Mouse (Mus musculus): ENCODE results near the gene Smim24. TPM values are rescaled to one million over a fixed set of nuclear protein-coding genes. Genes with fewer than 3 reads are reported as not detected.

Gene Smim24
- total RNA-seq, 1 experiment from 2014 or later: 2.6 TPM

GRCm38 (mm10) chr10:81404082-81404481 lies 11.2 kb downstream of the Smim24 start:
- no peak for ATAC-seq (ENCODE audit: extremely low read depth, insufficient number of reproducible peaks, low FRiP score, poor library complexity, severe bottlenecking)

- ATAC-seq (ENCODE audit: extremely low read depth, insufficient number of reproducible peaks, low FRiP score, poor library complexity, severe bottlenecking): no peak
These were observed 11.9 kb downstream of the Smim24 start for GRCm38 (mm10) chr10:81404720-81405119.

DNA sequence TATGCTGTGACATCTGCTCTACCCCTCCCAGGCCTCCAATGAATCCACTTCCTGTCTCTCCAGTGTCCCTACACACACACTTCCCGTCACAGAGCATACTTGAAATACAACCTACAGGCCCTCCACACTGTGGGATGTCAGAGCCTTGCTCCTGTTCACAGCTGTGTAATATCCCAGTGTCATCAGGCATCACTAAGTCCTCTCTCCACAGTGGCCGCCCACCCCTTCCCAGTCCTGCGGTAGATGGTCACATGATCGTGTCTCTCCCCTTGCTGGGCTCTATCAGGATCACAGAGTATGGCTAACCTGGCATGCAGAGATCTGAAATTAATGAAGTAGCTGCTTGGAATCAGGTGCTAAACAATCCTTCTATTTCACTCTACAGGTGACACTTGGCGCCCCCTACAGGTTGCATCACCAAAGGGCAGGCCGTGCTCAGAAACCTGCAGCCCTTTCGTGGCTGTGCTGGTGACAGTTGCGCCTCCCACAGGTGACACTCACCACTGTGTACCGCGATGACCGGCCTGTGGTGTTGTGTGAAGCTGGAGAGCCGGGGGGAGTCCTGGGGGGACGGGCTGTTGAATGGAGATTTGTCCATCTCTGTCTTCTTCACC lies 12.8 kb downstream of the Smim24 start:
- peak; percentile 25; the same call in 1 of the 2 replicates for ATAC-seq (ENCODE audit: extremely low read depth, insufficient number of reproducible peaks, low FRiP score, poor library complexity, severe bottlenecking)

DNA sequence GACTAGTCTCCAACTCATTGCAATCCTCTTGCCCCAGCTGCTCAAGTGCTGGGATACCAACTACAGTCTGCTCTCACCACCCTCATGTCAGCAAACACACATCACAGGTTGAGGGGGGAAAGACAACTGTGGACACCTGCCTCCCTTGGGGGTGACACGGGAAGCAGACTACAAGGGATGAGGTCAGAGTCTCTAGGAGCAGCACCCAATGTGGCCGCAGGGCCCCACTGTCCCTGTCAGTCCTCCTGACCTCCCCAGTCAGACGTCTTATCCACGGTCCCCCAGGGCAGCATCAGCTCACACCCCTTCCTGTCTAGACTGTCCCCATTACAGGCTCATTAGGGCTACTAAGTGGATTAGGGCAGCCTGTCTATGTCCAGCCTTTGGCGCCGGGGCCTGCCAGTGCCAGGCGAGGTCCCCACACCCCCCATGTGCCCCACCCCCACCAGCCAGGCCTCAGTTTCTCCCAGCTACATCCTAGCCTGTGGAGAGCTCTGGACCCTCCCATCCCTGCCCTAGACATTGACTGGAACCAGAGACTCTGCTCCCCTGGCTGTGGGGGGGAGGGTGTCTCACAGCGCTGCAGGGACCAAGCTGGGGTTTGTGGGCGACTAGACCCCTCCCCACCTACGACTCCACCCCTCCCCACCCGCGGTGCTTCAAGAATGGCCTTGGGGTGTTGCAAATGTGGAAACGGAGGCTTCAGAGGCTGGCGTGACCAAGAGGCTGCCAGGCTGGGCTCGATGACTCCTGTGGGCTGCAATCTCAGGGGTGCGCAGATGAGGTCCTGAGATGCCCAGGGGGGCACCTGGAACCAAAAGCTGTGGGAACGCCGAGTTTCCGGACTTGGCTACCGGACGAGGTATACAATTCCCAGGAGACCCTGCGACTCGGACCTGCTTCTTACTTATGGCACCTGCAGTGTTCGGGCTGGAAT lies 13.9 kb downstream of the Smim24 start:
- no peak for ATAC-seq (ENCODE audit: extremely low read depth, insufficient number of reproducible peaks, low FRiP score, poor library complexity, severe bottlenecking)

GRCm38 (mm10) chr10:81407539-81408423 lies 14.9 kb downstream of the Smim24 start:
- ATAC-seq (ENCODE audit: extremely low read depth, insufficient number of reproducible peaks, low FRiP score, poor library complexity, severe bottlenecking): peak; percentile 77

- ATAC-seq (ENCODE audit: extremely low read depth, insufficient number of reproducible peaks, low FRiP score, poor library complexity, severe bottlenecking): no peak
These were observed 15.5 kb downstream of the Smim24 start for GRCm38 (mm10) chr10:81408424-81408729.

DNA sequence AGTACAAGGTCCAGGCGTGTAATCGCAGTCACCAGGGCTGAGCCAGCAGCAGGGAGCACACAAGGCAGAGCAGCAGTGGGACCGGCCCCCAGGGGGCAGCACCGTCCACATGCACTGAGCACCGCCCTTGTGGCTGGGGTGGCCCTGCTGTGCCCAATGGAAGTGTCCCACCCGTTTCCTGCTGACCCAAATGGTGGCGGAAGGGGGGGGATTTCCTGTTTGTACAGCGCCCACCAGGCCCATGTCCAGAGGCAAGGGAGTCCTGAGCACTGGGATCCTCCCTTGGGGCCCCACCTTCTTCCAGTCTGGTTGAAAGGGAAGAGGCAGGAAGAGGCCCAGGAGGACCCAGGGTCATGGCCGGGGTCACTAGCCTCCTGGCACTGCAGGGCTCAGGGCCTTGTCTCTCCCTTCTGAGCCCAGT lies 16.0 kb downstream of the Smim24 start:
- peak; percentile 62 for ATAC-seq (ENCODE audit: extremely low read depth, insufficient number of reproducible peaks, low FRiP score, poor library complexity, severe bottlenecking)

DNA sequence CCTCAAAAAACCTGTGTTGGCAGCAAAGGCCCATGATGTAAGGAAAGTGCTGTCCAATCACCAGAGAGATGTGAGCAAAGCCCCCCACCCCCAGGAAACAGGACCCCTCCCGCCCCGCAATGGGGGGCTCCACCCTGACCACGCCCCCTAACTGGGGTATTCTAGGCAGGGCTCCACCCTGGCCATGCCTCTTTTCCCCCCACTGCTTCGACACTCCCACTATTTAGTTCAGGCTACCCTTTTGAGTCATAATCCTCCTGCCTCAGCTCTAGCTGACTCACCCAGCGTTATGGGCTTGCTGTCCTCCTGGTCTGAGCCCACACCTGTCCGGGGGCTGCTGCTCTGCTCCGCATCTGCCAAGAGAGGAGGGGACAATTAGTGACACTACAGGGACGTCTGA lies 16.5 kb downstream of the Smim24 start:
- no peak for ATAC-seq (ENCODE audit: extremely low read depth, insufficient number of reproducible peaks, low FRiP score, poor library complexity, severe bottlenecking)

- ATAC-seq (ENCODE audit: extremely low read depth, insufficient number of reproducible peaks, low FRiP score, poor library complexity, severe bottlenecking): no peak
These were observed 17.5 kb downstream of the Smim24 start for GRCm38 (mm10) chr10:81410350-81410749.

- no peak for ATAC-seq (ENCODE audit: extremely low read depth, insufficient number of reproducible peaks, low FRiP score, poor library complexity, severe bottlenecking)
These were observed 18.1 kb downstream of the Smim24 start for GRCm38 (mm10) chr10:81410981-81411380.

DNA sequence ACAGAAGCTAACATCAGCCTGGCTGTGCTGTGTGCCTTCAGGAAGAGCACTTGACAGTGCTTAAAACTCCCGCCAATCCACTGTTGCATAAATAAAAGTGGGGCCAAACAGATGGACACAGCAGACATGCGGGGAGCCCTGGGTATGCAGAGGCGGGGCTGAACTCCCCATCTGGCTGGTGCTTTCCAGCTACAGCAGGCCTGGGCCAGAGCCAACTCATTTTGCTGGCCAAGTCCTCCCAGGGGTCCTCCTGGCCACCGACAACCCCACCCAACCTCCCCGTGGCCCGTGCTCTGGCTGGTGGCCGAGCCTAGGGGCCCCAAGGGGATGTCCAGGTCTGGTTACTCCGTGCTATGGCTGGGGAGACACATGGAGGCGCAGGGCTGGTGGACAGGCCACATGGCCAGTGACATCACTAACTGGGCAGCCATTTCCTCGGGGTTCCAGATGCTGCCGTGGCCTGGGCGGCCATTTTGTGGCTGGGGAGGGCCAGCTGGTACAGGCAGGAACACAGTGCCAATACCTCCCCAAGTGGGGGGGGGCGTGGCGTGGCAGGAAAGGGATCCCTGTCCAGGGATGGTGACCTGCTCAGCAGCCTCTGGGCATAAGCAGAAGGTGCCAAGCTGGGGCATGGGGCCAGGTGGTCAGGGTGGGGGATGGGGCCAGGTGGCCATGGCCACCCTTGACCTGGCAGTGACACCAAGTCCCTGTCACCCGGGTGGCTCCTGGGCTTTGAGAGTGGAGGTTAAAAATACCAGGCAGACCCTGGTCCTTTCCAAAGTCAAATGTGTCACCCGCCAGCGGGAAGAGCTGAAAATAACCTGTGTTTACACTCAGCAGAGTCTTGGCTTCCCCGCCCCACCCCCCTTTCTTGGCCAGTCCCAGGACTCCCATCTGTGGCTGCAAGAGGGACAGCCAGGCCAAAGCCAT lies 18.9 kb downstream of the Smim24 start:
- no peak for ATAC-seq (ENCODE audit: extremely low read depth, insufficient number of reproducible peaks, low FRiP score, poor library complexity, severe bottlenecking)

GRCm38 (mm10) chr10:81412586-81413309 lies 19.9 kb downstream of the Smim24 start:
- no peak for ATAC-seq (ENCODE audit: extremely low read depth, insufficient number of reproducible peaks, low FRiP score, poor library complexity, severe bottlenecking)

DNA sequence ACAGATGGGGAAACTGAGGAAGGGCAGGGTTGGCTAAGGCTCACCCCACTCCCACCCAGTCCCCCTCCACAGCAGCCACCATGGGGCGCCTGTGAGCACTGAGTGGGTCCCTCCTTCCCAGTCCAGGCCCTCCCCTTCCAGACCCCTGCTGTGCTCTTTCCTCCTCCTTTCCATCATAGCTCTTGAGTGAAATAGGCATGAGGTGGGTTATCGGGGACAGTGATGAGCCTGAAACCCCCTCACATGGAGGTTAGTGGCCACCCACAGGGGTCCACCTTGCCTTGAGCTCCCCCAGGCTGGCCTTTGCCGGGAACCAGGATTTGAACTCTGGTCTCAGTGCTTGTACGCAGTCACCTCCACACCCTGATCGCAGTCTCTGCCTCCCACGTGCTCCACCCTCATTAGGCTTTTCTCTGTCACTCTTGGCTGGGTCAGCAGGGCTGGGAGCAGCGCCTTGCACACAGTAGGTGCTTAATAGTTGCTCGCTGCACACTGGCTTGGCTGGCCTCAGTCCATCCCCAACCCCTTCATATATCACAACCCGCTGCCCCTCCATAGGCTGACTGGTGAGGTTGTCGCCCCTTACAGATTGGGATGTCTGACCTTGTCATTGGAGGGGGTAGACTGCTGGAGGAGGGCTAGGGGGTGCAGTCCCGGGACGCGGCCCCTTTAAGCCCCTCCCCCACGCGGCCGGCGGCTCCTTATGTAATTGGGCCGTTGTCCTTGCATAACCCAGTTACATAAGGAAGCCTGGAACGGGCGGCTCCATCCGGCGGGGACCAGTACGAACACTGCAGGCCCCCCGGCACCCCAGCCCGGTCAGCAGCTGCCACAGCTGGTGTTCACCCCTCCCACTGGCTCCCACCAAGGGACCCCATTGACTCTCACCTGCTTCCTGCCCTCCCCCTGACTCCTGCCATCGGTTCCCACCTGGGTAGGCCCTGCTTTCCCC lies 20.7 kb downstream of the Smim24 start:
- ATAC-seq (ENCODE audit: extremely low read depth, insufficient number of reproducible peaks, low FRiP score, poor library complexity, severe bottlenecking): peak; percentile 21; the same call in 1 of the 2 replicates

GRCm38 (mm10) chr10:81414682-81415081 lies 21.8 kb downstream of the Smim24 start:
- no peak for ATAC-seq (ENCODE audit: extremely low read depth, insufficient number of reproducible peaks, low FRiP score, poor library complexity, severe bottlenecking)

DNA sequence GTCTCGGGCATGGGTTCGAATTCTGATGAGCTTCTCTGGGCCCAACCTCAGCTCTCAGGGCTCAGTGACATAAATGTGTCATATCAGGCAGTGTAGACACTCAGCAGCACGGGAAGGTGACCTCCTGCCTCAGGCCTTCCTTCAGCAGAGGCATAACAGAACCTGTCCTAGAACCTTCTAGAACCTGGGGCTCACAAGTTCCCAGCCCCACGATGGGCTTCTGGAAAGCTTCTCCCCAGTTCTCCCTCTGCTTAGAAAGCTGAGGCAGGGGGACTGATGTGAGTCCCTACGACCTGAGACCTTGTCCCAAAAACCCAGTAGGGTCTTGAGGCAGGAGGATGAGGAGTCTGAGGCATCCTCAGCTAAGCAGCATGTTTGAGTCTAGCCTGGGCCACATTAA lies 22.3 kb downstream of the Smim24 start:
- ATAC-seq (ENCODE audit: extremely low read depth, insufficient number of reproducible peaks, low FRiP score, poor library complexity, severe bottlenecking): no peak

DNA sequence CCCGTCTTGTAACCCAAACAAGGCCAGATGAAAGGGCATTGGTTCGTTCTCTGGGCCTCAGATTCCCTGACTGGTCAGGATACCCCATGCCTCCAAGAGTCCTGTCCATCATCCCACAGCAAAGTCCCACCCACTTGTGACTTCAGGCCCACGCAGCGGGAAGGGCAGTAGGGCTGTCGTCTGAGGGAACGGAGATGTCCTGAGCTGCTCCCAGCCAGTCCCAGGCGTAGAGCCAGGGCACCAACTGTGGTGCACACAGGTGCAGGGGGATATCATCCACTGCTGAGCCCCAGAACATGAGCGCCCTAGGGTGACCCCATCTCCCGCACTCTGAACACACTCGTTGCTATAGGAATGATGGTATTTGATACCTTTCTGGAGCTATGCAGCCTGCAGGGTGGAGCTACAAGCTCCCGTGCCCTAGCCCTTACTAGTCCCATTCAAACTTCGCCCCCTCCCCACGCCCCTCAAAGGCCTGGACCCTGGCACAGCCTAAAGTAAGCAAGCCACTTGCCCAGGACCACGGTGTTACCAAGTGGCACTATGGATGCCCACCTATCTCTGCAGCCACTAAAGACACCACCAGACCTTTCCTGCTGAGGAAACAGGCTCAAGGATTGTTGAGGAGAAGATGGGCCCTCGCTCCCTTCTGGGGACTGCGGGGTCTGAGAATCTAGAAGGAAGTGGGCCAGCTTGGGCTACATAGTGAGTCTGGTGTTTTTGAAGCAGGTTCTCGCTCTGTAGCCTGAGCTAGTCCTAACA lies 22.9 kb downstream of the Smim24 start:
- no peak for ATAC-seq (ENCODE audit: extremely low read depth, insufficient number of reproducible peaks, low FRiP score, poor library complexity, severe bottlenecking)

Data from neutrophil, adult 5-6 weeks (primary cell).